Mouse (Mus musculus) cerebellum, adult 8-10 months (tissue): ENCODE measurements around the gene Ip6k3.

ENCODE experiments used
- DNase-seq: peaks from one replicate; pipeline ENCODE4 v3.0.0; 2022

The Ip6k3 gene

DNA sequence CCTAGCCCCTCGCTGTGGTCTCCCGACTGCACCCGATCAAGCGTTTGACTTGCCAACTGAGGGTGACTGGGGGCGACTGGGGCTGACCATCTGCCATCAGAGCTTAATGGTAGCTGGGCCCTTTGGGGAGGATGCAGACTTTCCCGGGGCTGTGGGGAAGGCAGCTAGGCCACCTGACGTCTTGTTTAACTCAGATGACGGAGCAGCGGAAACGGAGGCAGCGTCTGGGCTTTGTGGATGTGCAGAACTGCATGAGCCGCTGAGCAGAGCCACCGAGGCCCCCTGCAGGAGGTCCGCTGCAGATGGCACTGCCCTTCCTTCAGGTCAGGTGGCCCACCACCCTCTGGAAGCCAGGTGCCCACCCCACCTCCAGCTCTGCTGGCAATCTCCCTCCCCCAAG, 46.3 kb downstream of the Ip6k3 start:
- DNase-seq: peak; percentile 53

DNA sequence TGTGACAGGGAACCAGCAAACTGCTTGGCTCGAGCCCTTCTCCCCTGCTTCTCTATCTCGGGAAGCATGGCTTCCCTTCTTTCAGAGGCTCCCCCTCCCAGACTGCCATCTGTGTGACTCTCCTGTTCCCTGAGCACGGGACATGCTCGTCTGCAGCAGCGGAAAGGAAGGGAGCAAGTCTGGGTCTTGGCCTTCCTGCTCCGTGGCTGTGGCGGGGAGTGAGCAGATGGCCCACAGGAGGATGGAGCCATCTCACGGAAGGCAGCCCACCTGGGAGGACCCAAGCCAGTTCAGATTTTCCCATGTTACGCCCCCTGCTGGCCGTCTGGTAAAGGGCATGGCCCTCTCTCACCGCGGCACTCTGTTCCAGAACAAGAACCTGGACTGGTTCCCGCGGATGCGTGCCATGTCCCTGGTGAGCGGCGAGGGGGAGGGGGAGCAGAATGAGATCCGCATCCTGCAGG, 47.0 kb downstream of the Ip6k3 start:
- DNase-seq: peak; percentile 98

DNA sequence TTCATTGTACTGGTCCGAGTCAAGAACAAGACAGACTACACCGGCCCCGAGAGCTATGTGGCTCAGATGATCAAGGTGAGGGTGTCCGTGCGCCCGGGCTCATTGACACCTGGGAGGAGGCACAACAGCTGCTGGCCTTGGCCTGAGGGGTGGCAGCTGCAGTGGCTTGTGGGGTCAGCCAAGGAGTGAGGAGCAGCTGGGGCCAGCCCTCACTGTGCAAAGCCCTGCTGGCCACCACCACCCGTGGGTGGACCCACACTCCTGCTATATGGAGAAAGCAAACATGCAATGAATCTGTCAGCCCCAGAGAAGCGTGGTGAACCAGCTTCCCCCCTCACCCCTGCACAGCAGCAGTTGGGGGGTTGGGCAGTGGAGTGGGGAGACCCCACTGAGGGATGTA, 47.6 kb downstream of the Ip6k3 start:
- no peak for DNase-seq

DNA sequence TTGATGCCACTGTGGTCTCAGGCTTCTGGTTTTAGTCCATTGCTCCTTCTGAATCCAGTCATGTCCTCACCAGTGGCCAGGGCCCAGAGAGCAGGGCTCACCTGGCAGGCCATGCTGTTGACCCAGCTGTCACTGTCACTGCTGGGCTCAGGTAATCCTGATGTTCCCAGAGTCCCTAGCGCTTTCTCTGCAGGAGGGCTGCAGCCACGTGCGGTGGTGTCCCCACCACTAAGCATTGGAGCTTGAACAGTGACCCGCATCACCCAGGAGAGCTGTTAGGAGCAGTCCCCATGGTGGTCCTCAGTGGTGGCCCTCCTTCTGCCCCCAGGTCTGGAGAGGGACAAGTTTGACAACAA, 48.1 kb downstream of the Ip6k3 start:
- DNase-seq: no peak

- no peak for DNase-seq
Observed at GRCm38 (mm10) chr17:27118676-27119539, 48.7 kb downstream of the Ip6k3 start.

- no peak for DNase-seq
Observed at GRCm38 (mm10) chr17:27110072-27110471, 57.5 kb downstream of the Ip6k3 start.

- no peak for DNase-seq
Observed at GRCm38 (mm10) chr17:27107936-27108335, 59.7 kb downstream of the Ip6k3 start.

DNA sequence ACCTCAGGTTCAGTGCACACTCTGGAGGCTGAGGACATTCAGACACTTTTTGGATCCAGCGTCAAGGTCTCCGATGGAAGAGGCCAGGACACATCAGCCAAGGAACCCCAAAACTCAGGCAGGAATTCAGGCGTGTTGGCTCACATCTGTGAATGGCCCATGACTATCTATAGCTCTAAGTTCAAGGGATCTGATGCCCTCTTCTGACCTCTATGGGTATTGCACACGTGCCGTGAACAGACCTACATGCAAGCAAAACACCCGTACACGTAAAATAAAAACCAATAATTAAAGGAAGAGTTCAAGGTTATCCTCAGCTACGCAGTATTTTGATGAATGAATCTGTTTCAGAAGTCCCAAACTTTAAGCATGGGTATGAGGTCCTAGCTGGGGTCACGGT, 60.9 kb downstream of the Ip6k3 start:
- no peak for DNase-seq

GRCm38 (mm10) chr17:27105698-27106470, 61.7 kb downstream of the Ip6k3 start:
- DNase-seq: no peak

DNA sequence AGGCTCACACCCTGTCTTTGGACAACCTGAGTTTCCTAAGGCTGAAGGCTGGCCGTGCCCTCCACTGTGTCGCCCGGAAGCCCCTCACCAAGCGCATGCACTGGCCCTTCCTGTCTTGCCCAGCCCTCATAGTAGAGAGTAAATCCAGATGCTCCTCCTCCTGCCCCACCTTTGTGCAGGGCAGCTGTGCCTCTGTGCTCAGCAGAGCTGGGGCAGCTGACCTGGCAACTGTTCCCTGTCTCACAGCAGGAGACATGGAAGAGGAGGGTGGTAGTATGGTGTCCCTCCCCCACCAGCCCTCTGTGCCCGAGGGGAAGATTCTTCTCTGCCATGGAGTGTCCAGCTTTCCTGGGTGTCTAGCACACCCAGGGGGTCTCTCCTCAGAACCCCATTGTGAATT, 65.9 kb downstream of the Ip6k3 start:
- DNase-seq: no peak

DNA sequence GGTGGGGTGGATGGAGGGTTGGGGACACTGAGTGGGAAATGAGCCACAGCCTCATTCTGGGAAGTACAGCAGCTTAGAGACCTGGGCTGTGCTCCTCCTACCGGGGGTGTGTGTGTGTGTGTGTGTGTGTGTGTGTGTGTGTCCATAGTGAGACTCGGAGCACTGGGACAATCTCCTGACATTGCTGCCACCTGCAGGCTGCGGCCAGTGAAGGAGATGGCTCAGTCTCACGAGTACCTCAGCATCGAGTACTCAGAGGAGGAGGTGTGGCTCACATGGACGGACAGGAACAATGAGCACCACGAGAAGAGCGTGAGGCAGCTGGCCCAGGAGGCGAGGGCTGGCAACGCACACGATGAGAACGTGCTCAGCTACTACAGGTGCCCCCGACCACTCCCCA, 71.9 kb downstream of the Ip6k3 start:
- DNase-seq: no peak
